Mouse (Mus musculus) MEL (cell line): Measurements from ENCODE around the gene Pole4.

Experiments used
- CTCF ChIP-seq, 3 experiments: IDR thresholded peaks in 2 of 3; conservative IDR thresholded peaks in 1 of 3; 2 replicates each; pipeline ENCODE4 v1.5.1; 2011 to 2012; ENCODE audit warnings: low read length in 3 of 3, low read depth in 2 of 3, mild to moderate bottlenecking in 2 of 3, improper control_type of control experiment in 1 of 3, inconsistent platforms in 1 of 3, mixed read lengths in 1 of 3, moderate library complexity in 1 of 3; ENCODE audit not compliant: control insufficient read depth in 1 of 3, insufficient read depth in 1 of 3, poor library complexity in 1 of 3, severe bottlenecking in 1 of 3
- EP300 ChIP-seq, 2 experiments: IDR thresholded peaks; 2 replicates each; pipeline ENCODE4 v1.6.1; 2011; ENCODE audit warnings: improper control_type of control experiment in 2 of 2, low read length in 2 of 2, low read depth in 1 of 2, mild to moderate bottlenecking in 1 of 2
- KAT2A ChIP-seq: conservative IDR thresholded peaks from 2 replicates; pipeline ENCODE4 v1.6.1; 2012; ENCODE audit warnings: low read depth, low read length, improper control_type of control experiment, inconsistent platforms
- MAX ChIP-seq: IDR thresholded peaks from 2 replicates; pipeline ENCODE4 v1.6.1; 2011; ENCODE audit warnings: low read length, improper control_type of control experiment
- POLR2A ChIP-seq, 2 experiments: IDR thresholded peaks; 2 replicates each; pipeline ENCODE4 v1.6.1; 2011 to 2012; ENCODE audit warnings: low read length in 2 of 2, mild to moderate bottlenecking in 2 of 2, control low read depth in 1 of 2, improper control_type of control experiment in 1 of 2, low read depth in 1 of 2, moderate library complexity in 1 of 2; ENCODE audit not compliant: control insufficient read depth in 1 of 2, insufficient read depth in 1 of 2, poor library complexity in 1 of 2
- ZC3H11A ChIP-seq: IDR thresholded peaks from 2 replicates; pipeline ENCODE4 v1.6.1; 2012; ENCODE audit warnings: low read depth, mild to moderate bottlenecking, inconsistent platforms, low read length, improper control_type of control experiment

DNA sequence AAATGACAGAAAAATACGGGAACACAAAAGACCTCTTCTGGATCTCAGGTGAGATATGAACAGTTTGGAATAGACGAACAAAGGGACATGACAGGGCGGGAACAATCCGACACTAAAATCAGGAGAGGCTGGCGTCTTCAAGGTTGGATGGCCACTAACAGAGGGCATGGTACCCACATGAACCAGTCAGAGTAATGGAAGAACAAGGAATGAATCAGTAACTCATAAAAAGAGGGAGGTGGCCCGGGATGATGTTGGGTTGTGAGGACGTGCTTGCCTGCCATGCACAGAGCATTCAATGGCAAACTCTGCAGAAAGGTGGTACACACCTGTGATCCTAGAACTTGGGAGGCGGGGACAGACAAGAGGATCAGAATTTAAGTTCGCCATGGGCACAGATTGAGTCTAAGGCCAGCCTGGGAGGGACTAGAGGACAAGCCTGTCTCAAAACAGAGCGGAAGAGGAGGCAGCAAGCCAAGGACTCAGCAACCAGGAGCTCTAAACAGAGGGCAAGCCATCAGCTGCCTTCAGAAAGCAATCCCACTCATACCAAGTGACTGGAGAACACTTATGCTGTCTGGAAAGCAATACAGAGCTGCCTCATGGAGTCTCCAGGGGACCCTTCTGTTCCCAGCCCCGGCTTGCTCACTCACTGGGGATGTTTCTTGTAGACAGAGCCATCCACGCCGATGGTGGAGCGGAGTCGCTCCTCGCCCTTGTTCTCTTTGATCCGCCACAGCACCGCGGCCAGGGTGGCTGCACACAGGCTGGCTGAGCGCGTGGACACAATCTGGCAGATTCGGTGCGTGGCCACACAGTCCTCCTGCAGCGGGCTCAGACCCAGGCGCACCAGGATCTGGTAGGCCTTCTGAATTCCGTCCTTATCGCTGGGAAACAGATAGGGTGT lies 32.7 kb upstream of the Pole4 start:
- TF ChIP-seq MAX (no peak), ZC3H11A (no peak), POLR2A (IDR thresholded peaks at IDR 0.05; ENCODE audit: control insufficient read depth in 1 of 2, insufficient read depth in 1 of 2, low read depth in 1 of 2, low read length in 2 of 2, poor library complexity in 1 of 2) (no peak), CTCF (IDR thresholded peaks at IDR 0.05 in 2 of 3, conservative IDR thresholded peaks at IDR 0.05 in 1 of 3; ENCODE audit: control insufficient read depth in 1 of 3, insufficient read depth in 1 of 3, low read depth in 2 of 3, low read length in 3 of 3, poor library complexity in 1 of 3, severe bottlenecking in 1 of 3) (no peak), KAT2A (no peak), EP300 (IDR thresholded peaks at IDR 0.05; ENCODE audit: low read depth in 1 of 2, low read length in 2 of 2) (no peak)
